Mouse (Mus musculus) ES-E14 (cell line): Measurements from ENCODE around the gene H13.

Experiments
- MAFK ChIP-seq: IDR thresholded peaks from 2 replicates; pipeline ENCODE4 v1.6.1; 2014; ENCODE audit warnings: mild to moderate bottlenecking, low read depth, low read length, inconsistent platforms; ENCODE audit not compliant: insufficient read depth
- ZC3H11A ChIP-seq: IDR thresholded peaks from 2 replicates; pipeline ENCODE4 v1.6.1; 2012; ENCODE audit warnings: low read depth, mild to moderate bottlenecking, inconsistent platforms, low read length, borderline replicate concordance
- ZNF384 ChIP-seq: IDR thresholded peaks from 2 replicates; pipeline ENCODE4 v1.6.1; 2012; ENCODE audit warnings: low read depth, low read length, inconsistent platforms

- TF ChIP-seq ZNF384 (no peak), ZC3H11A (no peak), MAFK (no peak)
Observed at GRCm38 (mm10) chr2:152703596-152704255, 34.5 kb downstream of the H13 start.
